Mouse (Mus musculus): ENCODE results near the gene Gpha2. TPM values are rescaled to one million over a fixed set of nuclear protein-coding genes. Genes with fewer than 3 reads are reported as not detected.

The Gpha2 gene
- 0.22 TPM in 1 of 2 replicates, not detected in the other for polyA plus RNA-seq (2012; ENCODE audit: low replicate concordance)

GRCm38 (mm10) chr19:6226135-6226534 is at the start of gene Gpha2:
TSS of gene Gpha2 (plus strand) at chr19:6226380.

GRCm38 (mm10) chr19:6184131-6184530 is 42.0 kb upstream of the Gpha2 start, which contains the start of gene Majin:
TSS of gene Majin (plus strand) at chr19:6184388.

GRCm38 (mm10) chr19:6235084-6236052 is 9.2 kb downstream of the Gpha2 start, which contains the start of gene Ppp2r5b:
TSS of gene Ppp2r5b (minus strand) at chr19:6235872.

GRCm38 (mm10) chr19:6241274-6242107 is 15.3 kb downstream of the Gpha2 start, which contains the start of gene Atg2a:
TSS of gene Atg2a (plus strand) at chr19:6241668.

GRCm38 (mm10) chr19:6276426-6277421 is 50.5 kb downstream of the Gpha2 start, which contains the start of gene Ehd1:
TSS of gene Ehd1 (plus strand) at chr19:6276725.

Other genes with a start within 250 kb of the Gpha2 start
- gene Slc22a20, start 240.2 kb upstream of the Gpha2 start, polyA plus RNA-seq (2012; ENCODE audit: low replicate concordance), result not detected in 2 replicates
- 55.8 and 154 TPM in 2 replicates for gene Capn1, start 210.5 kb upstream of the Gpha2 start, polyA plus RNA-seq (2012; ENCODE audit: low replicate concordance)
- 393 and 539 TPM in 2 replicates for gene Syvn1, start 179.8 kb upstream of the Gpha2 start, polyA plus RNA-seq (2012; ENCODE audit: low replicate concordance)
- gene Mrpl49, start 168.6 kb upstream of the Gpha2 start, polyA plus RNA-seq (2012; ENCODE audit: low replicate concordance), result 25.7 and 36.4 TPM in 2 replicates
- 4,240 and 4,981 TPM in 2 replicates for gene Fau, start 168.5 kb upstream of the Gpha2 start, polyA plus RNA-seq (2012; ENCODE audit: low replicate concordance)
- 58.8 and 66.2 TPM in 2 replicates for gene Znhit2, start 165.2 kb upstream of the Gpha2 start, polyA plus RNA-seq (2012; ENCODE audit: low replicate concordance)
- 10.6 and 16.3 TPM in 2 replicates for gene Tm7sf2, start 158.0 kb upstream of the Gpha2 start, polyA plus RNA-seq (2012; ENCODE audit: low replicate concordance)
- 52.2 and 188 TPM in 2 replicates for gene Vps51, start 149.1 kb upstream of the Gpha2 start, polyA plus RNA-seq (2012; ENCODE audit: low replicate concordance)
- not detected in 2 replicates for gene Tmem262, start 146.3 kb upstream of the Gpha2 start, polyA plus RNA-seq (2012; ENCODE audit: low replicate concordance)
- 0.19 TPM in 1 of 2 replicates, not detected in the other for gene Gm28374, start 144.1 kb upstream of the Gpha2 start, polyA plus RNA-seq (2012; ENCODE audit: low replicate concordance)
- 67.9 and 70.2 TPM in 2 replicates for gene Zfpl1, start 141.4 kb upstream of the Gpha2 start, polyA plus RNA-seq (2012; ENCODE audit: low replicate concordance)
- gene Cdca5, start 141.4 kb upstream of the Gpha2 start, polyA plus RNA-seq (2012; ENCODE audit: low replicate concordance), result 1.7 and 2.3 TPM in 2 replicates
- 1.7 and 2.1 TPM in 2 replicates for gene AC131692.1, start 132.0 kb upstream of the Gpha2 start, polyA plus RNA-seq (2012; ENCODE audit: low replicate concordance)
- gene Naaladl1, start 120.6 kb upstream of the Gpha2 start, polyA plus RNA-seq (2012; ENCODE audit: low replicate concordance), result 0.53 TPM in 1 of 2 replicates, not detected in the other
- 31.3 and 49.9 TPM in 2 replicates for gene Sac3d1, start 107.7 kb upstream of the Gpha2 start, polyA plus RNA-seq (2012; ENCODE audit: low replicate concordance)
- gene Snx15, start 98.1 kb upstream of the Gpha2 start, polyA plus RNA-seq (2012; ENCODE audit: low replicate concordance), result 120 and 217 TPM in 2 replicates
- 1.3 and 2.2 TPM in 2 replicates for gene Batf2, start 85.4 kb upstream of the Gpha2 start, polyA plus RNA-seq (2012; ENCODE audit: low replicate concordance)
- gene Arl2, start 84.8 kb upstream of the Gpha2 start, polyA plus RNA-seq (2012; ENCODE audit: low replicate concordance), result 32.6 and 45.2 TPM in 2 replicates
- not detected in 2 replicates for gene Majin, start 42.0 kb upstream of the Gpha2 start, polyA plus RNA-seq (2012; ENCODE audit: low replicate concordance)
- 43.8 and 62.7 TPM in 2 replicates for gene Ppp2r5b, start 9.5 kb downstream of the Gpha2 start, polyA plus RNA-seq (2012; ENCODE audit: low replicate concordance)
- gene Atg2a, start 15.3 kb downstream of the Gpha2 start, polyA plus RNA-seq (2012; ENCODE audit: low replicate concordance), result 75.2 and 154 TPM in 2 replicates
- gene Ehd1, start 50.3 kb downstream of the Gpha2 start, polyA plus RNA-seq (2012; ENCODE audit: low replicate concordance), result 252 and 427 TPM in 2 replicates
- gene Cdc42bpg, start 80.1 kb downstream of the Gpha2 start, polyA plus RNA-seq (2012; ENCODE audit: low replicate concordance), result 9.6 and 17.4 TPM in 2 replicates
- gene Men1, start 108.6 kb downstream of the Gpha2 start, polyA plus RNA-seq (2012; ENCODE audit: low replicate concordance), result 120 and 143 TPM in 2 replicates
- 508 and 590 TPM in 2 replicates for gene Map4k2, start 114.8 kb downstream of the Gpha2 start, polyA plus RNA-seq (2012; ENCODE audit: low replicate concordance)
- 995 and 2,858 TPM in 2 replicates for gene Sf1, start 137.3 kb downstream of the Gpha2 start, polyA plus RNA-seq (2012; ENCODE audit: low replicate concordance)
- 2.3 and 2.5 TPM in 2 replicates for gene Pygm, start 158.0 kb downstream of the Gpha2 start, polyA plus RNA-seq (2012; ENCODE audit: low replicate concordance)
- gene Rasgrp2, start 173.0 kb downstream of the Gpha2 start, polyA plus RNA-seq (2012; ENCODE audit: low replicate concordance), result 492 and 537 TPM in 2 replicates
- 3.6 and 14.7 TPM in 2 replicates for gene Nrxn2, start 192.4 kb downstream of the Gpha2 start, polyA plus RNA-seq (2012; ENCODE audit: low replicate concordance)

Measured in hematopoietic multipotent progenitor cell, adult 10-12 weeks (in vitro differentiated cells).